Mouse (Mus musculus): ENCODE measurements around the gene H2al2a. TPM values are rescaled to one million over a fixed set of nuclear protein-coding genes. Genes with fewer than 3 reads are reported as not detected.
"Not testable (repeated sequence)": the region's sequence is repeated elsewhere in the genome, so short reads cannot be mapped to it uniquely, and the experiment has no call there.

H2al2a gene
- polyA plus RNA-seq, 1 experiment from 2014 or later = not detected

DNA sequence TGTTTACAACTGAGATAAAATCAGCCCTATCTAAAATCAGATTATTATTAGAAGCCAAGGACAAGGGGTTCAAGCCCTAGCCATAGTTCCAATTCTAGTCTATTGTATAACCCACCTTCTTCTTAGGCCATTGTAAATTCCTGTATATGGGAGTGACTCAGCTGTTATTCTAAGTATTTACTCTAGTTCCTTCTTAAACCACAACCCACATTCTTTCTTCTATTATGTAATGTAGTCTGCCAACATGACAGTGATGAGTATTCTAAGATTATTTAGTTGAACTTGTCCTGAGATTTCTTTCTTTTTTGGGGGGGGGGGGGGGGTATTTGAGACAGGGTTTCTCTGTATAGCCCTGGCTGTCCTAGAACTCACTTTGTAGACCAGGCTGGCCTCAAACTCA, 19.1 kb downstream of the H2al2a start:
- ATAC-seq (ENCODE audit: insufficient number of reproducible peaks, insufficient read depth, low FRiP score, low read depth); H3K9ac ChIP-seq (replicated peaks; ENCODE audit: low read depth, low read length); H3K4me2 ChIP-seq (replicated peaks; ENCODE audit: low read depth, low read length): not testable (repeated sequence)

DNA sequence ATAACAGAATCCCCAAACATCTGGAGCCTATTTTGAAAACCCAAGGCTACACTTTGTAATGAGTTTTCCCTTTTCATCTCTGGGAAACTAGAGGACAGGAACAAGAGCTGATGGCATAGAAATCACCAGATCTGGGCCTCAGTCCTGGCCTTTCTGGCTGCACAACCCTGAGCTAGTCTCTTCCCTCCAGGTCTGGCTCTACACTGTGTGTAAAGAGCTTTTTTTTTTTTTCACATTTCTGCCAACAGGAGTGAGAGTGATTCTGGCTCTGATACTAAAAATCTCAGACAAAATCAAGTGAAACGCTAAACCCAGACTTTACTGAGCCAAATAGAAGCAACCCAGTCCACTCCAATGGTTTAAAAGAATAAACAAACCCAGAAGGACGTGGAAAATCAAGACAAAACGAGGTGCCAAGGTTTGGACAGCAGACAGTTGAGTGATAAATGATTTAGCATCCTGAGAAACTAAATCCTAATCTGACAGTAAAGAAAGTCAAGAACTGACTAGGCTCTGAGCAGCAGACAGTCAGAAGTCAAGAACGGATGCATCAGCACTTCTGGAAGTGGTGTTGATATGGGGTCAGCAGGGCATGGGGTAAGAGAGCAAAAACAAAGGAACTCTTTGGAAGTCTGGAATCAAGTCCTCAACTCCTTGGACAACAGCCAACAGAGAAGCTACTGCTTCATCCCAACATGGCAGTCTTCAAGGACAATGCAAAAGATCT, 21.0 kb downstream of the H2al2a start:
- Histone ChIP-seq H3K27ac (ENCODE audit: low read length) (no peak overlapping the region), H3K4me2 (replicated peaks; ENCODE audit: low read depth, low read length) (no peak overlapping the region)
- ATAC-seq (ENCODE audit: insufficient number of reproducible peaks, insufficient read depth, low FRiP score, low read depth) = no peak

More for the DNA sequence above, 19.1 kb downstream of the H2al2a start:
- not testable (repeated sequence) for H3K4me3 ChIP-seq (ENCODE audit: low read depth, low read length); H3K36me3 ChIP-seq (ENCODE audit: control insufficient read depth, insufficient read depth, low read length); H3K27me3 ChIP-seq (ENCODE audit: control insufficient read depth, insufficient read depth, low read length); H3K4me1 ChIP-seq (ENCODE audit: control insufficient read depth, insufficient read depth, low read length); H3K9me3 ChIP-seq (ENCODE audit: control insufficient read depth, low read depth, low read length); H3K27ac ChIP-seq (ENCODE audit: low read length)

DNA sequence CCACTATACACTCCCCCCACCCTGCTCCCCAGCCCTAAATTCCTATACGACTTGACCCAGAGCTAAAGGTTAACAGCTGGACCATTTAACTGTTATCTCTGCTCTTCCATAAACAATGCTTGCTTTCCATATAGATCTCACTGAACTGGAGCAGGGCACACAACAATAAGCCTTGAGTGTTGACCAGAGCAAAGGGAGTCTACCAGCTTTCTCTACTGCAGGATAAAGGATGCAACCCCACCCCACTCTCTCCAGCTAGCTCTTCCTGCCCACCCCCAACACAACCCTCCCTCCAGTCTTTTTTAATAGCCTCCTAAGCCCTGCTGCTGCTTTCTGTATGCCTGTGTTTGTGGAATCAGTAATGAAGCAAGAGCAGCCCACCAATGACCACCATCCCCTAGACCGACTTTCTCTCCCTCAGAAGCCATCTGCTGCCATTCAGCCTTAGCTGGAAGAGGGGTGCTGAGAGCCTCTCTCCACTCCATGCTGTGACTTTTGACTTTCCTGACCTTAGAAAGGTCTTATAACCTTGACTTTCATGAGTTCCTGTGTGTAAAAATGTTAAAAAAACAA, 22.8 kb downstream of the H2al2a start:
- Histone ChIP-seq H3K9ac (replicated peaks; ENCODE audit: low read depth, low read length) (no peak overlapping the region), H3K4me3 (ENCODE audit: low read depth, low read length) (no peak overlapping the region), H3K27ac (ENCODE audit: low read length) (no peak overlapping the region), H3K9me3 (ENCODE audit: control insufficient read depth, low read depth, low read length) (no peaks in the 10 kb centered on the region), H3K4me1 (ENCODE audit: control insufficient read depth, insufficient read depth, low read length) (no peaks in the 10 kb centered on the region), H3K36me3 (ENCODE audit: control insufficient read depth, insufficient read depth, low read length) (no peaks in the 10 kb centered on the region), H3K27me3 (ENCODE audit: control insufficient read depth, insufficient read depth, low read length) (no peaks in the 10 kb centered on the region), H3K4me2 (replicated peaks; ENCODE audit: low read depth, low read length) (no peak overlapping the region)
- ATAC-seq (ENCODE audit: insufficient number of reproducible peaks, insufficient read depth, low FRiP score, low read depth) = no peak
- WGBS = 22% methylated on average over 2 of the region's 2 CpGs

More for the DNA sequence above, 21.0 kb downstream of the H2al2a start:
- no peak overlapping the region for H3K4me3 ChIP-seq (ENCODE audit: low read depth, low read length)
- no peaks in the 10 kb centered on the region for H3K27me3 ChIP-seq (ENCODE audit: control insufficient read depth, insufficient read depth, low read length)
- no peaks in the 10 kb centered on the region for H3K9me3 ChIP-seq (ENCODE audit: control insufficient read depth, low read depth, low read length)
- WGBS = 25% methylated on average over 4 of the region's 4 CpGs
- no peaks in the 10 kb centered on the region for H3K36me3 ChIP-seq (ENCODE audit: control insufficient read depth, insufficient read depth, low read length)
- no peaks in the 10 kb centered on the region for H3K4me1 ChIP-seq (ENCODE audit: control insufficient read depth, insufficient read depth, low read length)
- H3K9ac ChIP-seq (replicated peaks; ENCODE audit: low read depth, low read length) = no peak overlapping the region

DNA sequence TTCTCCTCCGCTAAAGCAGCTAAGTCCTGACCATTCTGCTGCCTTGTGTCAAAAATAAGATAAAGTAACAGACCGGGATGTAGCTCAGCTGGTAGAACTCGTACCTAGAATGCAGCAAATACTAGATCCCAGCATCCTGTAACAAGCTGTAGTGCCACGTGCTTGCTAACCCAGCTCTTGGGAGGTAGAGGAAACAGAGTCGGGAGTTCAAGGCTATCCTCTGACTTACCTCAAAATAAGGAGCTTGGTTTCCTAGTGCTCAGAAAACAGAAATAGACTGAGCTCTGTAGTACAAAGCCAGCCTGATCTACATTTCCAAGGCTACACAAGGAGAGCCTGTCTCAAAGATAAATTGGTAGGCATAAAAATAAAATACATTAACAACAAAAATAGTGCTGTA, 23.5 kb downstream of the H2al2a start:
- H3K36me3 ChIP-seq (ENCODE audit: control insufficient read depth, insufficient read depth, low read length) = no peaks in the 10 kb centered on the region
- no peak overlapping the region for H3K9ac ChIP-seq (replicated peaks; ENCODE audit: low read depth, low read length)
- H3K27me3 ChIP-seq (ENCODE audit: control insufficient read depth, insufficient read depth, low read length) = no peaks in the 10 kb centered on the region
- no peaks in the 10 kb centered on the region for H3K4me1 ChIP-seq (ENCODE audit: control insufficient read depth, insufficient read depth, low read length)
- no peak for ATAC-seq (ENCODE audit: insufficient number of reproducible peaks, insufficient read depth, low FRiP score, low read depth)
- H3K4me3 ChIP-seq (ENCODE audit: low read depth, low read length) = no peak overlapping the region
- no peak overlapping the region for H3K4me2 ChIP-seq (replicated peaks; ENCODE audit: low read depth, low read length)
- WGBS = 72% methylated on average over 5 of the region's 5 CpGs
- H3K27ac ChIP-seq (ENCODE audit: low read length) = no peak overlapping the region
- no peaks in the 10 kb centered on the region for H3K9me3 ChIP-seq (ENCODE audit: control insufficient read depth, low read depth, low read length)

DNA sequence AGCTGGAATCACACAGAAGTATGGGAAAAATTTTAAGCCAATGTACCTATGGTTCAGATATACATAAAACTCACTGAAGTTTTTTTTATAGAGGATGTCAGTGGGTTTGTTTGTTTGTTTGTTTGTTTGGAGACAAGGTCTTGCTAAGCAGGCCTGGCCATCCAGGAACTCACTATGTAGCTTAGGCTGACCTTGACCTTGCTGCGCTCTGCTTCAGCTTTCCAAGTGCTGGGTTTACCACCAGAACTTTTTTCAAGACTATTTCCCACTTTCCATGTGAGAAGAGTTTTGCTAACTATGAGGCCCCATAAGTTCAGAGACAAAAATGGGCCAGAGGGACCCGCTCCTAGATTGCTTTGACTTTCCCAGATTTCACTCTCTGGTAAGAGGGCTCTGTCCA, 23.9 kb downstream of the H2al2a start:
- ATAC-seq (ENCODE audit: insufficient number of reproducible peaks, insufficient read depth, low FRiP score, low read depth) = no peak
- H3K27me3 ChIP-seq (ENCODE audit: control insufficient read depth, insufficient read depth, low read length) = no peaks in the 10 kb centered on the region
- H3K4me3 ChIP-seq (ENCODE audit: low read depth, low read length) = no peak overlapping the region
- H3K9ac ChIP-seq (replicated peaks; ENCODE audit: low read depth, low read length) = no peak overlapping the region
- H3K4me2 ChIP-seq (replicated peaks; ENCODE audit: low read depth, low read length) = no peak overlapping the region
- H3K9me3 ChIP-seq (ENCODE audit: control insufficient read depth, low read depth, low read length) = no peaks in the 10 kb centered on the region
- no peaks in the 10 kb centered on the region for H3K4me1 ChIP-seq (ENCODE audit: control insufficient read depth, insufficient read depth, low read length)
- H3K36me3 ChIP-seq (ENCODE audit: control insufficient read depth, insufficient read depth, low read length) = no peaks in the 10 kb centered on the region
- H3K27ac ChIP-seq (ENCODE audit: low read length) = no peak overlapping the region
- WGBS = 95% methylated on average over 2 of the region's 2 CpGs

DNA sequence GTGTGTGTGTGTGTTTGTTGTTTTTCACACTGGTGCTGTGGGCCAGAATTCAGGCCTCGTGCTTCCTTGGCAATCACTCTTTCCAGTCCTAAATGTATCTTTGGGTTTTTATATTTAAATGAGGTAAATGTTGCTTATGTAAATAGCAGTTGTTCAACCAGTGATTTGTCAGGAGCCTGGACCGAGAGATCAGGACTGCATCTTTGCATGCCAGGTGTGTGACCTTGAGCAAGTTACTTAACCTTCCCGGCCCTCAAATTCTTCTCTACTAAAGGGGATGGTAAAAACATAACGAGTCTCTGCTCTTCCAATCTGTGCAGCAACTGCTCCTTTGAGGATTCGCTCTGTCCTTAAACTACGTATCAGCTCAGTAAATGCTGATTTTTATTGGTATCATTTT, 25.4 kb downstream of the H2al2a start:
- H3K9me3 ChIP-seq (ENCODE audit: control insufficient read depth, low read depth, low read length) = no peaks in the 10 kb centered on the region
- no peaks in the 10 kb centered on the region for H3K27me3 ChIP-seq (ENCODE audit: control insufficient read depth, insufficient read depth, low read length)
- no peaks in the 10 kb centered on the region for H3K4me1 ChIP-seq (ENCODE audit: control insufficient read depth, insufficient read depth, low read length)
- 56% methylated on average over 6 of the region's 6 CpGs for WGBS
- no peaks in the 10 kb centered on the region for H3K36me3 ChIP-seq (ENCODE audit: control insufficient read depth, insufficient read depth, low read length)
- no peak for ATAC-seq (ENCODE audit: insufficient number of reproducible peaks, insufficient read depth, low FRiP score, low read depth)
- H3K4me2 ChIP-seq (replicated peaks; ENCODE audit: low read depth, low read length) = no peak overlapping the region
- no peak overlapping the region for H3K4me3 ChIP-seq (ENCODE audit: low read depth, low read length)
- no peak overlapping the region for H3K9ac ChIP-seq (replicated peaks; ENCODE audit: low read depth, low read length)
- no peak overlapping the region for H3K27ac ChIP-seq (ENCODE audit: low read length)

DNA sequence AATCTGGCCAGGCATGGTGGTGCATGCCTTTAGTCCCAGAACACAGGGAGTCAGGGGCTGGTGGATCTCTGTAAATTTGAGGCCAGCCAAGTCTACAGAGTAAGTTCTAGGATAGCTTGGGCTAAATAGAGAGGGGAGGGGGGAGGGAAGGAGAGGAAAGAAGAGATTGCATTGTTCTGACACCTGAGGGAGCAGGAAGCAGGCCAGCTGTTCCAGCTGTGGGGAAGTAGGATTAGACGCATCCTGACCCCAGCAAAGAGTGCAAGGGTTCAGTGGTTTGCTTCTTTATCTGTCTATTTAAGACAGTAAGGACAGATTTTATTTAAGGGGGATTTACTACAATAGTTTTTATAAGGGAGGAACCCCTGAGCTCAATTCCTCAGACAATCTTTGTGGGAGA, 26.1 kb downstream of the H2al2a start:
- WGBS = 45% methylated on average over 1 of the region's 1 CpGs

DNA sequence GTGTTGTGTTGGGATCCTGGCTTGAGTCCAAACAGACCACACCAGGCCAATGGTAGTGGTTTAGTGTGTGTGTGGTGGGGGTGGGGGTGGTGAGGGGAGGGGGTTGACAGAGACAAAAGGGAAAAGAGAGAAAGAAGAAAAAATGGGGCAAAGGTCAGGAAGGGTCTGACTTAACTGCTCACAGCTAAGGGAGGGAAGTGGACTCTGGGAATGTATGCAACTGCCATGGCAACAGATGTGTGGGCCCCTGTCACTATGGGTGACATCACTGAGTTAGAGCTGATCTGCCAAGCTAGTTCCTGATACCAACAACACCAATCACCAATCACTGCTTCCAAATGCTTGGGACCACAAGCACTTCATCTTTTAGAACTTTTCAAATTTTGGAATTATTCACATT, 26.6 kb downstream of the H2al2a start:
- no peaks in the 10 kb centered on the region for H3K9me3 ChIP-seq (ENCODE audit: control insufficient read depth, low read depth, low read length)
- no peak overlapping the region for H3K27ac ChIP-seq (ENCODE audit: low read length)
- no peaks in the 10 kb centered on the region for H3K27me3 ChIP-seq (ENCODE audit: control insufficient read depth, insufficient read depth, low read length)
- H3K4me1 ChIP-seq (ENCODE audit: control insufficient read depth, insufficient read depth, low read length) = no peaks in the 10 kb centered on the region
- H3K4me3 ChIP-seq (ENCODE audit: low read depth, low read length) = no peak overlapping the region
- H3K36me3 ChIP-seq (ENCODE audit: control insufficient read depth, insufficient read depth, low read length) = no peaks in the 10 kb centered on the region
- no peak overlapping the region for H3K9ac ChIP-seq (replicated peaks; ENCODE audit: low read depth, low read length)
- ATAC-seq (ENCODE audit: insufficient number of reproducible peaks, insufficient read depth, low FRiP score, low read depth) = no peak
- no peak overlapping the region for H3K4me2 ChIP-seq (replicated peaks; ENCODE audit: low read depth, low read length)

More for the DNA sequence above, 26.1 kb downstream of the H2al2a start:
- Histone ChIP-seq H3K4me1 (ENCODE audit: control insufficient read depth, insufficient read depth, low read length) (no peaks in the 10 kb centered on the region), H3K9me3 (ENCODE audit: control insufficient read depth, low read depth, low read length) (no peaks in the 10 kb centered on the region), H3K9ac (replicated peaks; ENCODE audit: low read depth, low read length) (no peak overlapping the region), H3K4me3 (ENCODE audit: low read depth, low read length) (no peak overlapping the region), H3K4me2 (replicated peaks; ENCODE audit: low read depth, low read length) (no peak overlapping the region), H3K27ac (ENCODE audit: low read length) (no peak overlapping the region), H3K36me3 (ENCODE audit: control insufficient read depth, insufficient read depth, low read length) (no peaks in the 10 kb centered on the region), H3K27me3 (ENCODE audit: control insufficient read depth, insufficient read depth, low read length) (no peaks in the 10 kb centered on the region)
- ATAC-seq (ENCODE audit: insufficient number of reproducible peaks, insufficient read depth, low FRiP score, low read depth) = no peak

DNA sequence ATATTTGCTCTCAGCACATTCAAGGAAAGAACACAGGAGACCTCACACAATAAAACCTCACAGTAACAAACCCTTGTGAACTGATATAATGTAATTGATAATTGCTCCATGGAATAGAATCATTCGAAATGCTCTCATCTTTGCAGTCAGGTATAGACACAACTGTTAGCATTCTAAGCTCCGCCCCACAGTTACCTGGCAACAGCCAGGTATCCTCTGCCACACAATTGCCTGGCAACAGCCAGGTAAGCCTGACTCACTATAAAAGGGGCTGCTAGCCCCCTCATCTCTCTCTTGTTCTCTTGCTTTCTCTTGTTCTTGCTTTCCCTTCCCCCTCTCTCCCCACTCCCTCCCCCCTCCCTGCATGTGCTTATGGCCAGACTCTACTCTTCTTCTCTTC, 28.2 kb downstream of the H2al2a start:
- Histone ChIP-seq H3K27ac (ENCODE audit: low read length) (no peak overlapping the region), H3K9me3 (ENCODE audit: control insufficient read depth, low read depth, low read length) (no peaks in the 10 kb centered on the region), H3K9ac (replicated peaks; ENCODE audit: low read depth, low read length) (no peak overlapping the region), H3K27me3 (ENCODE audit: control insufficient read depth, insufficient read depth, low read length) (no peaks in the 10 kb centered on the region), H3K4me3 (ENCODE audit: low read depth, low read length) (no peak overlapping the region), H3K4me1 (ENCODE audit: control insufficient read depth, insufficient read depth, low read length) (no peaks in the 10 kb centered on the region), H3K36me3 (ENCODE audit: control insufficient read depth, insufficient read depth, low read length) (no peaks in the 10 kb centered on the region), H3K4me2 (replicated peaks; ENCODE audit: low read depth, low read length) (no peak overlapping the region)
- no peak for ATAC-seq (ENCODE audit: insufficient number of reproducible peaks, insufficient read depth, low FRiP score, low read depth)
- WGBS = 95% methylated on average over 2 of the region's 2 CpGs
